Mouse (Mus musculus): Measurements from ENCODE around the gene Atp6v1g2. TPM values are rescaled to one million over a fixed set of nuclear protein-coding genes. Genes with fewer than 3 reads are reported as not detected.
A peak's percentile ranks its signal among the peaks of the same experiment; 100 is the strongest.

The Atp6v1g2 gene
- polyA plus RNA-seq, 1 experiment = 6.7 TPM

DNA sequence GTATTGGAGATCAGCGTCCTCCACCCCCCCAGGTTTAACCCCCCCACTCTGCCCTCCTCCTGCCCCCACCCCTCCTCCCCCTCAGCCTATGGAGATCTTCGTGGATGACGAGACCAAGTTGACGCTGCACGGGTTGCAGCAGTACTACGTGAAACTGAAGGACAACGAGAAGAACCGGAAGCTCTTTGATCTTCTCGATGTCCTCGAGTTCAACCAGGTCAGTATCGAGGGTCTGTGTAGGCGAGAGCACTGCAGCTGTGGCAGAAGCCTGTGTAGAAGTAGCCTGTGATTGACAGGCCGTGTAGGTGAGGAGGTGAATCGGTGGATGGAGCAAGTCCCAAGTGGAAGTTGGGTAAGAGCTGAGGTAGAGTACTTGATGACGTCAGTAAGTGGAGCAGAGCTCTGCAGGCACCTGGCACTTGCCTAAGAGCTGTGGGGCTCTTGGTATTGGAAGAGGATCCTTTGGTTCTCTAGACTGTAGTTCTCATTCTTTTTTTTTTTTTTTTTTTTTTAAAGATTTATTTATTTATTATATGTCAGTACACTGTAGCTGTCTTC, 17.8 kb downstream of the Atp6v1g2 start:
- Histone ChIP-seq H3K4me3 (ENCODE audit: insufficient read depth, low read depth, low read length) (no peak overlapping the region), H3K27ac (ENCODE audit: insufficient read depth, low read depth, low read length) (no peak overlapping the region), H3K27me3 (replicated peaks; ENCODE audit: control insufficient read depth, insufficient read depth, low read length) (no peaks in the 10 kb centered on the region), H3K36me3 (ENCODE audit: control insufficient read depth, insufficient read depth, low read length) (peaks cover 13% of the 10 kb centered on the region), H3K4me1 (ENCODE audit: control insufficient read depth, insufficient read depth, low read length) (0 out of 2 replicates have a peak, but pooled peaks cover under 1% of the 10 kb centered on the region)
- WGBS = 65% methylated on average over 15 of the region's 15 CpGs
- DNase-seq = no peak
- no peak for TF ChIP-seq POLR2A (IDR thresholded peaks at IDR 0.05; ENCODE audit: low read depth, low read length)

- TF ChIP-seq POLR2A (IDR thresholded peaks at IDR 0.05; ENCODE audit: low read depth, low read length) = no peak
- TF ChIP-seq CTCF (conservative IDR thresholded peaks at IDR 0.05; ENCODE audit: insufficient read depth, insufficient read length, low read depth, low read length) = no peak
- DNase-seq = no peak
- H3K27ac ChIP-seq (ENCODE audit: insufficient read depth, low read depth, low read length) = no peak overlapping the region
- peaks cover 11% of the 10 kb centered on the region for H3K36me3 ChIP-seq (ENCODE audit: control insufficient read depth, insufficient read depth, low read length)
- no peaks in the 10 kb centered on the region for H3K4me1 ChIP-seq (ENCODE audit: control insufficient read depth, insufficient read depth, low read length)
- H3K27me3 ChIP-seq (replicated peaks; ENCODE audit: control insufficient read depth, insufficient read depth, low read length) = no peaks in the 10 kb centered on the region
- no peak overlapping the region for H3K4me3 ChIP-seq (ENCODE audit: insufficient read depth, low read depth, low read length)
- WGBS = 79% methylated on average over 5 of the region's 5 CpGs
Measured at GRCm38 (mm10) chr17:35251981-35252380, 18.5 kb downstream of the Atp6v1g2 start.

DNA sequence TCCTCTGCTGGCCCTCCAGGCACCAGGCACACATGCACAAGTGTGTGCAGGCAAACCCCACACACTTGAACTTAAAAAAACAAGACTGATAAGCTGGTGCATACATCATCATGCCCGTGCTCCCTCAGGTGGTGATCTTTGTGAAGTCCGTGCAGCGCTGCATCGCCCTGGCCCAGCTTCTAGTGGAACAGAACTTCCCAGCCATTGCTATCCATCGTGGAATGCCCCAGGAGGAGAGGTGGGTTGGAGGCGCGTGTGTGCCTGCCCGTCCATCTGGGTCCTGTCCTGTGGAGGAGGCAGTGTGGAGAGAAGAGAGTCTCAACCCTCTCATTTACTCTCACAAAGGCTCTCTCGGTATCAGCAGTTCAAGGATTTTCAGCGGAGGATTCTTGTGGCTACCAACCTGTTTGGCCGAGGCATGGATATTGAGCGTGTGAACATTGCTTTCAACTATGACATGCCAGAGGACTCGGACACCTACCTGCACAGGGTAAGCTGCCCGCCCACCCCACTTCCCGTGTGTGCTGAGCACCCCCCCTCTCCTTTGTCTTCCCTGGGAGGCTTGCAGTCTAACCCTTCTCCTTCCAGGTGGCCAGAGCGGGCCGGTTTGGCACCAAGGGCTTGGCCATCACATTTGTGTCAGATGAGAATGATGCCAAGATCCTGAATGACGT, 19.3 kb downstream of the Atp6v1g2 start:
- peaks cover 8% of the 10 kb centered on the region for H3K36me3 ChIP-seq (ENCODE audit: control insufficient read depth, insufficient read depth, low read length)
- DNase-seq = no peak
- no peak for TF ChIP-seq POLR2A (IDR thresholded peaks at IDR 0.05; ENCODE audit: low read depth, low read length)
- TF ChIP-seq CTCF (conservative IDR thresholded peaks at IDR 0.05; ENCODE audit: insufficient read depth, insufficient read length, low read depth, low read length) = no peak
- H3K27me3 ChIP-seq (replicated peaks; ENCODE audit: control insufficient read depth, insufficient read depth, low read length) = no peaks in the 10 kb centered on the region
- 76% methylated on average over 18 of the region's 18 CpGs for WGBS
- H3K4me1 ChIP-seq (ENCODE audit: control insufficient read depth, insufficient read depth, low read length) = no peaks in the 10 kb centered on the region
- no peak overlapping the region for H3K27ac ChIP-seq (ENCODE audit: insufficient read depth, low read depth, low read length)
- H3K4me3 ChIP-seq (ENCODE audit: insufficient read depth, low read depth, low read length) = no peak overlapping the region

- H3K27ac ChIP-seq (ENCODE audit: insufficient read depth, low read depth, low read length) = no peak overlapping the region
- H3K27me3 ChIP-seq (replicated peaks; ENCODE audit: control insufficient read depth, insufficient read depth, low read length) = no peaks in the 10 kb centered on the region
- no peaks in the 10 kb centered on the region for H3K4me1 ChIP-seq (ENCODE audit: control insufficient read depth, insufficient read depth, low read length)
- peaks cover 8% of the 10 kb centered on the region for H3K36me3 ChIP-seq (ENCODE audit: control insufficient read depth, insufficient read depth, low read length)
- no peak for DNase-seq
- TF ChIP-seq CTCF (conservative IDR thresholded peaks at IDR 0.05; ENCODE audit: insufficient read depth, insufficient read length, low read depth, low read length) = no peak
- no peak for TF ChIP-seq POLR2A (IDR thresholded peaks at IDR 0.05; ENCODE audit: low read depth, low read length)
- 75% methylated on average over 32 of the region's 32 CpGs for WGBS
- H3K4me3 ChIP-seq (ENCODE audit: insufficient read depth, low read depth, low read length) = no peak overlapping the region
Measured at GRCm38 (mm10) chr17:35253293-35254093, 20.0 kb downstream of the Atp6v1g2 start.

DNA sequence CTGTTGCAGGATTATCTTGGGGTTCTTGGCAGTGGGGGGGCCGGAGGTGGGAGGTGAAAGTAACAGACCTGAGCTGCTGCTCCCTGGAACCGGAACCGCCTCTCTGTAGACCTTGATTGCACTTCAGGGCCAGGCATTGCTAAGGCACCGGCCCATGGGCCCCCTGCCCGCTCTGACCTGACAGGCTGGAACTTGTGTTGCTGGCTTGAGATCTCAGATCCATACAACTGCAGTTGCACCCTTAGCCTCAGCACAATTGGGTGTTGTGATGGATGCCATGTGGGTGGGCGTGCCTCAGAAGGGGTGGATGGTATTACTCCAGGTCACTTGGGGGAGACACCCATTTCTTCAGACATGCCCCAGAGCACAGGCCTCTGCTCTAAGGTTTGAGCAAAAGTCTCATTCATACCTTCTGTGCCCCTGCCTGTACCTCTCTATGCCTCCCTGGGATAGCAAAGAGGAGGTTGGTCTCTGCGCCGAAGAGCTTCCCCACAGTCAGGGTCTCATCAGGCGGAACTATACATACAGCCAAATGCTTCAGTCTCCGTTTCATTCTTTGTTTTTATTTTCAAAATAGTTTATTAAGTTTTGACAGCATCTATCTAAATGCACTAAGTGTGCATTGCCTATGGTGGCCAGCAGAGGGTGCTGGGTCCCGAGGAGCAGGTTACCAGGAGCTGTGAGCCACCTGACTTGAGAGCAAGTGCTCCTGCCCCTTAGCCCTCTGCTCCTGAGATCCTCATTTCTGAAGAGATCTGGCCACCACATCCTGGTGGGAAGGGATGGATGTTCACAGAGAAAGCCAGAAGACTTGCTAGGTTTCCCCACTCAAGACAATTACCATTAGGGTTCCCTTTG, 21.0 kb downstream of the Atp6v1g2 start:
- H3K4me1 ChIP-seq (ENCODE audit: control insufficient read depth, insufficient read depth, low read length) = no peaks in the 10 kb centered on the region
- WGBS = 57% methylated on average over 11 of the region's 11 CpGs
- peaks cover 6% of the 10 kb centered on the region for H3K36me3 ChIP-seq (ENCODE audit: control insufficient read depth, insufficient read depth, low read length)
- H3K27me3 ChIP-seq (replicated peaks; ENCODE audit: control insufficient read depth, insufficient read depth, low read length) = no peaks in the 10 kb centered on the region
- DNase-seq = peak; percentile 76
- no peak overlapping the region for H3K27ac ChIP-seq (ENCODE audit: insufficient read depth, low read depth, low read length)
- no peak overlapping the region for H3K4me3 ChIP-seq (ENCODE audit: insufficient read depth, low read depth, low read length)
- TF ChIP-seq POLR2A (IDR thresholded peaks at IDR 0.05; ENCODE audit: low read depth, low read length) (no peak), CTCF (conservative IDR thresholded peaks at IDR 0.05; ENCODE audit: insufficient read depth, insufficient read length, low read depth, low read length) (peak; percentile 83)

DNA sequence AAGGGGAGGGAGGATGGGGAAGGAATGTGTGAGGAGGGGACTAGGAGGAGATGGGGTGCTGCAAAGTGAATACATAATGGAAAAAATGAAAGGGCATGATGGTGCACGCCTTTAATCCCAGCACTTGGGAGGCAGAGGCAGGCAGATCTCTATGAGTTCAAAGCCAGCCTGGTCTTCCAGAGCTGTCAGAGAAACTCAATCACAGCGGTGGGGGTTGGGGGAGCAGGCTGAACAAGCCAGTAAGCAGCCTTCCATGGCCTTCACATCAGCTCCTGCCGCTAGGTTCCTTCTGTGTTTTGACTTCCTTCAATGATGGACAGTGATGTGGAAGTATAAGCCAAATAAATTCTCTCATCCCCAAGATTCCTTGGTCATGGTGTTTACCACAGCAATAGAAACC, 21.8 kb downstream of the Atp6v1g2 start:
- no peak overlapping the region for H3K4me3 ChIP-seq (ENCODE audit: insufficient read depth, low read depth, low read length)
- no peaks in the 10 kb centered on the region for H3K4me1 ChIP-seq (ENCODE audit: control insufficient read depth, insufficient read depth, low read length)
- H3K27me3 ChIP-seq (replicated peaks; ENCODE audit: control insufficient read depth, insufficient read depth, low read length) = no peaks in the 10 kb centered on the region
- WGBS = 72% methylated on average over 3 of the region's 3 CpGs
- H3K36me3 ChIP-seq (ENCODE audit: control insufficient read depth, insufficient read depth, low read length) = peaks cover 4% of the 10 kb centered on the region
- TF ChIP-seq CTCF (conservative IDR thresholded peaks at IDR 0.05; ENCODE audit: insufficient read depth, insufficient read length, low read depth, low read length) (no peak), POLR2A (IDR thresholded peaks at IDR 0.05; ENCODE audit: low read depth, low read length) (no peak)
- DNase-seq = no peak
- H3K27ac ChIP-seq (ENCODE audit: insufficient read depth, low read depth, low read length) = no peak overlapping the region

Data from kidney, adult 2 months (tissue).